In the genomic region with DNA sequence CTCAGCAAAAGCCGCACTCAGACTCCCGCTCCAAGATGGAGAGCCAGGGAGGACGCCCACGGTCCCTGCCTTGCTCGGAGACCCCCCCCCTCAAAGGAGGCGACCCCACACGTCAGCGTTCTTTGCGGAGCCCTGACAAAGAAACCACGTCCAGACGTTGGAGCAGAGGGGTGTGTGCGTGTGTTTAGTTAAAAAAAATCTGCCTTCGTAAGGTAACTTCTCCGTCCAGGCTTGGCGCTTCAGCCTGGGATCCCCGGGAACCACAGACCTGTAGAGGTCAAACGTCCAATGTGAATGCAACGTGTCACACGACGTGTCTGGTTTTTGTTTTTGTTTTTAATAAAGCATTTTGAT, we compare ENCODE assay signal across 8 mouse cellular contexts. TPM values are rescaled to one million over a fixed set of nuclear protein-coding genes. Genes with fewer than 3 reads are reported as not detected.
DNase-seq lines count a peak whose midpoint lies in the region; ATAC-seq lines count a peak whose summit lies in the region.

No protein-coding gene starts in this region.

- WGBS in liver, embryonic 11.5 days: under 1% methylated on average over 20 of the region's 20 CpGs
- WGBS in stomach, embryonic 15.5 days: 0% methylated on average over 20 of the region's 20 CpGs

- peak; percentile 53 for DNase-seq in kidney, adult 11 months
- no peak for DNase-seq in kidney, adult 18-20 months
- DNase-seq in MN1 (ENCODE audit: low spot score): peak; percentile 58
- DNase-seq in liver, embryonic 11.5 days (ENCODE audit: low spot score): no peak
- no peak for DNase-seq in spleen, adult 18-20 months
- DNase-seq in gastrocnemius, postnatal 36 days: no peak

- H3K27ac ChIP-seq in liver, embryonic 11.5 days (ENCODE audit: low read depth, low read length): peak overlapping the region; percentile 94; the same call in 1 of the 2 replicates
- peak overlapping the region; percentile 98 for H3K27ac ChIP-seq in stomach, embryonic 15.5 days

- H3K4me1 ChIP-seq in liver, embryonic 11.5 days (replicated peaks; ENCODE audit: control insufficient read depth, insufficient read depth, low read length): peaks cover 11% of the 10 kb centered on the region; the same call in 1 of the 2 replicates
- H3K4me1 ChIP-seq in stomach, embryonic 15.5 days: peaks cover 8% of the 10 kb centered on the region

- H3K4me2 ChIP-seq in liver, embryonic 11.5 days: peak overlapping the region; percentile 86
- peak overlapping the region; percentile 68 for H3K4me2 ChIP-seq in stomach, embryonic 15.5 days

- no peaks in the 10 kb centered on the region for H3K36me3 ChIP-seq in liver, embryonic 11.5 days (ENCODE audit: control insufficient read depth, insufficient read depth, low read length)
- H3K36me3 ChIP-seq in stomach, embryonic 15.5 days: no peaks in the 10 kb centered on the region

- peaks cover 5% of the 10 kb centered on the region for H3K27me3 ChIP-seq in liver, embryonic 11.5 days (replicated peaks; ENCODE audit: control insufficient read depth, insufficient read depth, low read length)
- H3K27me3 ChIP-seq in stomach, embryonic 15.5 days (replicated peaks): no peaks in the 10 kb centered on the region

- intact Hi-C loops in gastrocnemius, postnatal 36 days (cut with DNase I): no loop called here

- no peaks in the 10 kb centered on the region for H3K9me3 ChIP-seq in liver, embryonic 11.5 days (ENCODE audit: control insufficient read depth, low read length)
- no peaks in the 10 kb centered on the region for H3K9me3 ChIP-seq in stomach, embryonic 15.5 days

- peak overlapping the region; percentile 83 for H3K9ac ChIP-seq in liver, embryonic 11.5 days (ENCODE audit: low read depth, low read length)
- H3K9ac ChIP-seq in stomach, embryonic 15.5 days: peak overlapping the region; percentile 36

- peak; percentile 20 for ATAC-seq in granulocyte monocyte progenitor cell, adult 5-6 weeks (replicated peaks; ENCODE audit: poor library complexity, severe bottlenecking)
- no peak; the same call in none of the 2 replicates for ATAC-seq in liver, embryonic 11.5 days (replicated peaks; ENCODE audit: low FRiP score)
- peak; percentile 48 for ATAC-seq in stomach, embryonic 15.5 days (ENCODE audit: insufficient read depth, low FRiP score, low read depth)

- H3K4me3 ChIP-seq in liver, embryonic 11.5 days (ENCODE audit: low read depth, low read length): peak overlapping the region; percentile 81
- peak overlapping the region; percentile 92 for H3K4me3 ChIP-seq in stomach, embryonic 15.5 days (replicated peaks)

RNA-seq across cellular contexts. Expression of gene Fnbp1l, which starts 0.4 kb away (rescaled TPM):
- 11.1 and 14.9 TPM in 2 replicates for total RNA-seq in granulocyte monocyte progenitor cell, adult 5-6 weeks (2014; fragmentation: Nextera tagmentation)
- total RNA-seq in granulocyte monocyte progenitor cell, adult 5-6 weeks (2017): 11.8 and 13.3 TPM in 2 replicates
- 16.6 and 17.5 TPM in 2 replicates for polyA plus RNA-seq in liver, embryonic 11.5 days (2014; fragmentation: Nextera tagmentation; extraction: Ambion mirVana)
- 48.6 and 51.7 TPM in 2 replicates for polyA plus RNA-seq in stomach, embryonic 15.5 days (2015; fragmentation: Nextera tagmentation; extraction: Ambion mirVana)
- total RNA-seq in gastrocnemius, postnatal 36 days (2021): 1 to 10 TPM; 3.4 to 6.0 TPM

Comparison
In these comparisons a context has a peak if more than half of its experiments do, and no peak if none do; other contexts are left out.
1. DNase-seq: peak in kidney, adult 11 months (single experiment) and MN1 (single experiment); none in kidney, adult 18-20 months (single experiment), liver, embryonic 11.5 days (single experiment), spleen, adult 18-20 months (0 of 2) and gastrocnemius, postnatal 36 days (0 of 2).